Mouse (Mus musculus) embryo, embryonic 10 days (tissue): Measurements from ENCODE around the gene Pde4a.

Experiments used
- DNase-seq: peaks from one replicate; pipeline ENCODE4 v3.0.0-alpha.2; 2015; ENCODE audit warnings: low spot score

Pde4a gene

GRCm38 (mm10) chr9:21165041-21165951 is at the start of gene Pde4a:
Gene Pde4a, plus strand, starts transcription at chr9:21165714.
- peak; percentile 75 for DNase-seq

DNA sequence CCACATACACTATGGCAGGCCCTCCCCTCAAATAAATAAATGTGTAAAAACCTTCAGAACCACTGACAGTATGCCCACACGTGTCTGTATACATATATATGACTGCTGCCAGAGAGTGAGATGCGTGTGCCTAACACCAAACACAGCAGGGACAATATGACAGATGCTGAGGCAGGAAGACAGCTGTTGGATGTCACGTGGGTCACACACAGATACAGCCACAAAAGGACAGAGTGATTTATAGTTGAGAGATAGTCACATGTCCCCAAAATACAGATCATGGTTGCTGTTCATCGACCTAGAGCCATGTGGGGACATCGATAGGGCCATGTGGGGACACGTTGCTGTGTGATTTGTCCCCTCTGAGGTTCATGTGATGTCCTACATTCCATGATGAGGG is 48.4 kb upstream of the Pde4a start:
- DNase-seq = no peak

DNA sequence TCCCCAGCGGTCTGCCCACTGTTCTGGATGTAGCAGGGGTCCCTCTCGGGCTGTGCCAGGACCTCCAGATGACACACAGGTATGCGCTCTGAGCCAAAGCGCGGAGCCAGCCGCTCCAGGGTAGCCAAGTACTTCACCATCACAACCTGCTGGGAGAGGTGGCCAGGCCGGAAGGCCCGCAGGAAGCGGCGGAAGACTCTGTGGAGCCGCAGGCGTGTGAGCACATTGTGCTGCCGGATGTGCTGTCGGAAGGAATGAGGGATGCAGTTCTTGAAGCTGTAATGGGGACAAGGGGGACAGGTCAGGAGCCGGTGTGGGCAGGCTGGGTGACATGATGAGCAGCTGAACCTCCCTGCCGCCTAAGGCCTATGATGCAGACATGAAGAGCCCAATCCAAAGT is 44.0 kb upstream of the Pde4a start:
- no peak for DNase-seq

- no peak for DNase-seq
Measured at GRCm38 (mm10) chr9:21124837-21125236, 40.7 kb upstream of the Pde4a start.

DNA sequence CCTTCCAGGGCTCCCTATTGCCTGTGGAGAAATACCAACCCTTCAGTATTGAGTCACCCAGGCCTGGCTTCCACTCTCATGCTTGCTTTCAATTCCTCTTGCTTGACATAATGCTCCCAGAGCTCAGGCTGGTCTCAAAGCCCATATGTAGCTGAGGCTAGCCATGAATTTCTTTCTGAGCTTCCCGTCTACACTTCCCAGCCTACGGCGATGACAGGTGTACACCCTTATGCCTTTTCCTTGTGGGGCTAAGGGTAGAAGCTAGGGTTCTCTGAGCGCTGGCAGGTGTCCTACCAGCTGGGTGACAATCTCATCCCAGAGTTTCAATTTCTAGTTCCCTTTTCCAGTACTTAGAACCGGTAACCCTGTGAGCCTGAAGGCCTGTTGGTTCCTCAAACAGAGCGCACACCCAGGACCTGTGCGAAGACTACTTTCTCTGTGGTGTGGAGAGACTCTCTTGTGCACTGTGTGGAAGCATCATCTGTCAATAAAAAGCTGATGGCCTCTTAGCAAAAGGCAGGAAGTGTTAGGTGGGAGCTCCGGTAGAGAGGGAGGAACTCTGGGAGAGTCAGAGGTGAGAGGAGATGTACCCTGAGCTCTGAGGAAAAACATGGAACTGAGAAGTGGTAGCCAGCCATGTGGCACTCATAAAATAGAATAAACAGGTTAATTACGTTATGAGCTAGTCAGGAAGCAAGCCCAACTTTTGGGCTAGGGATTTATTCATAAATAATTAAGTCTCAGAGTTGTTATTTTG is 39.8 kb upstream of the Pde4a start:
- DNase-seq = no peak

DNA sequence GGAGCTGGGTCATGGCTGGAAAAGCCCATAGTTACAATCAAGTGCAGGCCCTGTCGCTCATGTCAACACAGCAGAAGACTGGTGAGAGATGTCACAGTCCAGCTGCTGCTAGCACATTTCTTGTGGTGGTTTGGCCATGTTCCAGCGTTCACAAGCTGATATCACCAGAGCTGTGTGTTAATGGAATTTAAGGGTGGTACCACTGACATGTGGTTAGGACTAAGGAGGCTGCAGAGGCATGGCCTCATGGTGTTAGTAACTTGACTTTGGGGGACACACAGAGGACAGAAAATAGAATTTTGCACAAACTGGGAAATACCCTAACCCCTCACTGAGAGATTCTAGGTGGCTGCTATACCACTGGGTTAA is 39.3 kb upstream of the Pde4a start:
- DNase-seq = no peak

DNA sequence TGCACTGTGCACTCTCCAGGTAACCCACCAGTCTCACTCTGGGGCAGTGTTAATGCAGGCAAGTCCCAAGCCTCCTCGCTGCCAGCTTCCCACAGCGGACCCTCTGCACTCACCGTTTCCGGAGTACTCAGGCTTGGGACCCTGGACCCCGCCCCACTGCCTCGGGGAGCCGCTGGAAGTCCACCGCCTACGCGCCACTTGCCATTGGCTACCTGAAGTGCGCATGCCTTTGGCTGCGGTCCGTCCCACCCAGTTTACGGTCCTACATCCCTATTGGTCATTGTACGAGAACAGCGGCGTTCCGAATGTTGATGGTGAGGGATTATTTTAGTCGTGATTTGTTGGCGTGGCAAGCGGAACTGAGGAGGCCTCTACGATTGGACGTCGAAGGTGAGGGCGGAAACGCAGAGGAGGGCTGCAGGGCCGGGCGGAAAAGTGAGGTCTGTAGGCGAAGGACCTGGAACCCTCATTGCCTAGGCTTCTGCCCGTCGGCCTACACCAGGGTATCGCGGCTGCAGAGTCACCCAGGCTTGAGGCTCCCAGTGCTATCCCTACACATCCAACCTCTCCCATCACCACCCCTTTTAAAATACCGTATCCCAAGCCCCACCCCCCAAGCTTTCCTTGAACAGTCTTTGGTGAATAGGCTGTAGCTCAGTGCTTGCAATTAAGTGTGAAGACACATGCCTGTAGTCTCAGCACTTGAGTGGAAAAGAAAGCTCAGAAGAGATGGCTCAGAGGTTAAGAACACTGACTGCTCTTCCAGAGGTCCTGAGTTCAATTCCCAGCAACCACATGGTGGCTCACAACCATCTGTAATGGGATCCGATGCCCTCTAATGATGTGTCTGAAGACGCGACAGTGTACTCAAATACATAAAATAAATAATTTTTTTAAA is 34.2 kb upstream of the Pde4a start, which contains the start of gene Tyk2:
Tyk2 (minus strand) TSS at position 185 of the 898 bp plus-strand sequence.
- peak; percentile 100 for DNase-seq

GRCm38 (mm10) chr9:21132102-21132775 is 33.3 kb upstream of the Pde4a start:
- no peak for DNase-seq

DNA sequence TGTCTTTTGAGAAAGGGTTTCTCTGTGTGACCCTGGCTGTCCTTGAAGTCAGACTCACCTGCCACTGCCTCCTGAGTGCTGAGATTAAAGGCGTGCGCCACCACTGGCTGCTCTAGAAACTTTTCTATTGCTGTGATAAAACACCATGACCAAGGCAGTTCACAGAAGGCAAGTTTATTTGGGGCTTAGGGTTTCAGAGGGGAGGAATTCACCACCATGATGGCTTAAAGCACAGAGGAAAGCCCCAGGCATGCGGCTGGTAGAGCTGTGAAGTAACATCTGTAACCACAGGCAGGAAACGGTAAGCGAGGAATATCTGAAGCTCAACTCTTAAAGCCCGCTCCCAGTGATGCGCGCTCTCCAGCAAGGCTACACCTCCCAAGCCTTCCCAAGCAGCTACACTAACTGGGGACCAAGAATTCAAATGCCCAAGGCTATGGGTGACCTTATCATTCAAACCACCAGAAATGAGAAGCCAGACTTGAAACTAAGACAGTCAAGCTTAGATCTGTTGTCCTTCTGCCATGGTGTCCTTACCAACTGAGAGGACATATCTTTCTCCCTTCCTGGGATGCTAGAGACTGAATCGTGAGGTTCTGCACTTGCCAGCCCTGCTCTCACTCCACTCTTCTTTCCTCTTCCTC is 32.3 kb upstream of the Pde4a start:
- no peak for DNase-seq

- no peak for DNase-seq
Measured at GRCm38 (mm10) chr9:21134595-21135328, 30.8 kb upstream of the Pde4a start.

DNA sequence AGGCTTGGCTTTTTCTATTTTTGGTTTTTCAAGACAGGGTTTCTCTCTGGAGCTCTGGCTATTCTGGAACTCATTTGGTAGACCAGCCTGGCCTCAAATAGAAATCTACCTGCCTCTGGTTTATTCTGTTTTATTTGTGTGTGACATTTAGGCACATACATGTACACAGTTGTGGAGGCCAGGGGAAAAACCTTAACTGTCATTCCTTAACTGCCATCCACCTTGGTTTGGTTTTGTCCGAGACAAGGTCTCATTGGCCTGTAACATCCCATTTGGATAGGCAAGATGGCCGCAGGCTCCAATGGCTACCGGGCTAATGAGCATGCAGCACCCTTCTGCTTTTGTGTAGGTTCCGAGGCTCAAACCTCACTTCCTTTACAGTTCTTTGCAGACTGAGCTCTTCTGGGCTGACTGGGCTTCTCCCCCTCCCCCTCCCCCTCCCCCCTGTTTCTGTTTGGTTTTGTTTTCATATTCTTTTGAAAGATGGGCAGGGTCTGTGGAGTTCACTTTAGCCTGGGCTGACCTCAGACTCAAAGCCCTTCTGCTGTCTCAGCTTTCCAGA is 30.1 kb upstream of the Pde4a start:
- no peak for DNase-seq

DNA sequence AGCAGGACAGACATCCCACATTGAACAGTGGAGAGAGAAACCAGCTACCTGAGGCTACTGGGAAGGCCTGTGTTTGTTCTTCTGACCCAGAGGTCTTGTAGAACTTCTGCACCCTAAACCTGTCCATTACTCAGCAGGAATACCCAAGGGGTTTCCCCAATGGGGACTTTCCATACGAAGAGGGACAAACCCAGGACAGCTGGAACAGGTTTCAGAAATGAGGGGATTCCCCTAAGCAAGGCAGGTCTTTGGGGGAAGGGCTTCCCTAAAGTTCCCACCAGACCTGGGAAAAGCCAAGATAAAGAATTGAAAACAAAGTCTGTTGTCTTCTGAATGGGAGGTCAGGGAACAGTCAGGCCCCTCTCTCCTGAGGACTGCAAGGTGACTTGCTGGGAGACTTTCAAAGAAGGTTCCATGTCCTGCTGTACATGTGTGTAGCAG is 29.6 kb upstream of the Pde4a start:
- DNase-seq = no peak

DNA sequence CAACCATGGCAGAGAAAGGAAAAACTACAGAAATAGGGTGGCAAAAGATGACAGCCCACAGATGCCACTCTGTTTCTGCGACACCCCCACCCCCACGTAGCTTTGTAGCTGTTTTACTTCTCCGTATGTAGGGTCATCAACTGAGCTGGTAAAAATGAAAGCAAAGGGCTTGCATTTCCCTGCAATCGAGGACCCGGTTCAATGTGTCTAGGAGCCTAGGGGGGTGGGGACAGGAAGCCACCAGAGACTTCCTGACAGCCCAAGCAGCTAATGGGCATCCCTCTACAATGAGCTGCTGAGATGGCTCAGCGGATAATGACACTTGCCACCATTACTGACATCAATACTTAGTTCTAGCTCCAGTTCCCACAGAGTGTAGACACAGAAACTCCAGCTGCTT is 29.1 kb upstream of the Pde4a start:
- DNase-seq = no peak

GRCm38 (mm10) chr9:21137229-21137628 is 28.3 kb upstream of the Pde4a start:
- peak; percentile 75 for DNase-seq

- DNase-seq = no peak
Measured at GRCm38 (mm10) chr9:21138386-21138785, 27.1 kb upstream of the Pde4a start.

DNA sequence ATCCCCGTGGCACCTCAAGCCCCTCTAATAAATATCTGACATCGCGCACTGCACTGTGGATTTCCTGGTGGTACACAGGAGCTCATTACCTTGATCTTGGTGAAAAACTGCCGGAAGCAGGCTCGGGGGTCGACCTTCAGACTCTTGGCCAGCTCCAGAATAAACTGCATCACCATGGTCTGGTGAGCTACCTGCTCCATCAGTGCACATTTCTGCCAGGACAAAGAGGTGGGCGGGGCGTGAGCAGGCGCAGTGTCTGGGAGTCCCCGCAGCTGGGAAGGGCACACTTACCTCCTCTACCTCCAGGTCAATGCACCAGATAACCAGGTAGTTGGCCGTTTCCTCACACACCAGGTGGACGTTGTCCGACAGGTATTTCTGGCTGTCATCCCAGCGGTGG is 23.6 kb upstream of the Pde4a start:
- DNase-seq = no peak

DNA sequence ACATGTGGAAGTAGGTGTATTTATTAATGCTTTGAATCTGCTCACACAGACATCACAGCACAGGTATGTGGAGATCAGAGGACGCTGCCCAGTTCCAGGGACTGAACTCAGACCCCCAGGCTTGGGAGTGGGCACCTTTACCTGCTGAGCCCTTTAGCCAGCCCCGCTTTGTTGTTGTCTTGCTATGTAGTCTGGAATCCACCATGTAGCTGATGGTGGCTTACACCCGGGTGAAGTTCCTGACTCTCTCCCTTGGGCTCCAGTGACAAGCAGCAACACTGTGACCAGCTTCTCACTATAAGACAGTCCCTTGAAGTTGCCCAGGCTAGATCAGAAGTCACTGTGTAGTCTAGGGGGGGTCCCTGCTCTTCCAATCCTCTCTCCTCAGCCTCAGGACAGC is 21.2 kb upstream of the Pde4a start:
- DNase-seq = no peak

DNA sequence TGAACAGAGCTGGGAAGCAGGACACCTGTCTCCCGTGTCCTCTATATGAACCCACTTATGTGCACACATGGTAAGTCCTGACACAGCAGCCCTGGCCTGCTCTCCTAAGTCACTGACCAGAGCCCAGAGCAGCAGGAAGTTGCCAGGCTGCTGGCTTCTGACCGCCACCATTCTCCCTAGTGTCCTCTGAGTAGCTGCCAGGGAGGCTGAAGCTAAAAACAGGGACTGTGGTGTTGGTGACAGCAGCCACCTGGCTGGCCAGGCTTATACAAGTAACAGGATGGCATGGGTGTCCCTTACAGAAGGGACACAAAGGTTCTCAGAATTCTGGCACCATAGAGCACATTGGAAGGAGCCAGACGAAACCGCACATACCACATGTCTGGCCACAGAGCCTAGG is 20.1 kb upstream of the Pde4a start:
- DNase-seq = no peak

GRCm38 (mm10) chr9:21146722-21147121 is 18.8 kb upstream of the Pde4a start:
- peak; percentile 54 for DNase-seq

DNA sequence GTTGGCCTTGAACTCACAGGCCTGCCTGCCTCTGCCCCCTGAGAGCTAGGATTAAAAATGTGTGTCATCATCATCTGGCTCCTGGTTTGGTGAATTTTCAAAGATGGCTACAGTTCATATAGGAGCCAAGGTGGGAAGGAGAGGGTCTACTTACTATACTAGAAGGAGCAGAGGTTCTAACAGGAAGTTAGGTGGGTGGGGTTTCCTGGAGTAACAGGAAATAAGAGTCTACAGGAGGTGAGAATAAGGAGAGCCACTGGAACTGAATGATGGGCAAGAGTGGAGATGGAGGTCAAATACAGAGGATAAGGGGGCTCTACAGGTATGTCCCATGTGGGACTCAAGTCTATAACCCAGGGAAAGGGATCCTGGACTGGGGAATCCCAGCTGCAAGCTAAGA is 17.1 kb upstream of the Pde4a start:
- DNase-seq = no peak
